Mouse (Mus musculus) cerebellum, adult 2 months (tissue): ENCODE data around the gene Nfx1.

Source experiments
- CTCF ChIP-seq: fragments of 200-500 bp; IDR thresholded peaks from 2 replicates; pipeline ENCODE4 v1.5.1; 2011; ENCODE audit warnings: low read depth, mild to moderate bottlenecking, control low read depth, low read length, moderate library complexity, borderline replicate concordance; ENCODE audit not compliant: insufficient read depth
- POLR2A ChIP-seq: fragments of 200-500 bp; IDR thresholded peaks from 2 replicates; pipeline ENCODE4 v1.6.1; 2011; ENCODE audit warnings: low read length, control low read depth, borderline replicate concordance; ENCODE audit not compliant: insufficient read depth

GRCm38 (mm10) chr4:40938793-40939192 is 31.9 kb upstream of the Nfx1 start:
- TF ChIP-seq CTCF (no peak), POLR2A (no peak)
